Mouse (Mus musculus) spleen, adult 2 months (tissue): ENCODE measurements at regions not wholly inside any gene's neighbourhood (a gene's known extent, or its start where the extent isn't known, plus 50 kb on each side); places are given as distances from the start of the nearest gene placed in this dataset.

Experiments used
- CTCF ChIP-seq: fragments of 200-500 bp; IDR thresholded peaks from 2 replicates; pipeline ENCODE4 v1.5.1; 2011; ENCODE audit warnings: mild to moderate bottlenecking, inconsistent platforms; ENCODE audit not compliant: insufficient read depth, insufficient read length, insufficient replicate concordance; ENCODE audit errors: extremely low read depth
- POLR2A ChIP-seq: fragments of 200-500 bp; IDR thresholded peaks from 2 replicates; pipeline ENCODE4 v1.6.1; 2011; ENCODE audit warnings: low read depth, low read length, inconsistent platforms

GRCm38 (mm10) chr17:63661584-63661983 lies 161.8 kb upstream of the Fbxl17 start:
- TF ChIP-seq CTCF (no peak), POLR2A (no peak)
